Mouse (Mus musculus): ENCODE measurements around the gene Chil5. TPM values are rescaled to one million over a fixed set of nuclear protein-coding genes. Genes with fewer than 3 reads are reported as not detected.
"Not testable (repeated sequence)": the region's sequence is repeated elsewhere in the genome, so short reads cannot be mapped to it uniquely, and the experiment has no call there.

Gene Chil5
- polyA plus RNA-seq (2016; fragmentation: Nextera tagmentation; extraction: Ambion mirVana), result not detected in 2 replicates

- no peaks in the 10 kb centered on the region for H3K27me3 ChIP-seq (ENCODE audit: insufficient read depth, poor library complexity, severe bottlenecking)
- no peaks in the 10 kb centered on the region for H3K9me3 ChIP-seq
- H3K36me3 ChIP-seq, result no peaks in the 10 kb centered on the region
- no peak for DNase-seq (ENCODE audit: low spot score)
- H3K4me3 ChIP-seq, result no peak within 1 kb of the TSS
- no peak within 1 kb of the TSS for H3K27ac ChIP-seq
- 91% methylated on average over 1 of the region's 1 CpGs for WGBS
- H3K4me1 ChIP-seq (replicated peaks), result no peaks in the 10 kb centered on the region
These were observed at the start of gene Chil5 for GRCm38 (mm10) chr3:106032781-106033180. Gene Chil5, minus strand, starts transcription at chr3:106032814.

- H3K4me1 ChIP-seq (replicated peaks), result no peaks in the 10 kb centered on the region
- H3K4me3 ChIP-seq, result no peak overlapping the region
- no peak overlapping the region for H3K27ac ChIP-seq
- no peak for DNase-seq (ENCODE audit: low spot score)
- no peaks in the 10 kb centered on the region for H3K9me3 ChIP-seq
- 89% methylated on average over 1 of the region's 1 CpGs for WGBS
- no peaks in the 10 kb centered on the region for H3K27me3 ChIP-seq (ENCODE audit: insufficient read depth, poor library complexity, severe bottlenecking)
- no peaks in the 10 kb centered on the region for H3K36me3 ChIP-seq
These were observed 42.2 kb upstream of the Chil5 start for GRCm38 (mm10) chr3:106074824-106075223.

GRCm38 (mm10) chr3:106070994-106071393 lies 38.4 kb upstream of the Chil5 start:
- H3K27ac ChIP-seq, result no peak overlapping the region
- H3K9me3 ChIP-seq, result no peaks in the 10 kb centered on the region
- DNase-seq (ENCODE audit: low spot score), result no peak
- H3K36me3 ChIP-seq, result no peaks in the 10 kb centered on the region
- H3K4me3 ChIP-seq, result no peak overlapping the region
- WGBS, result 90% methylated on average over 2 of the region's 2 CpGs
- H3K27me3 ChIP-seq (ENCODE audit: insufficient read depth, poor library complexity, severe bottlenecking), result no peaks in the 10 kb centered on the region
- H3K4me1 ChIP-seq (replicated peaks), result no peaks in the 10 kb centered on the region

- H3K4me3 ChIP-seq; DNase-seq (ENCODE audit: low spot score); H3K27me3 ChIP-seq (ENCODE audit: insufficient read depth, poor library complexity, severe bottlenecking); H3K27ac ChIP-seq; H3K9me3 ChIP-seq; H3K36me3 ChIP-seq; H3K4me1 ChIP-seq (replicated peaks): not testable (repeated sequence)
- WGBS, result 43% methylated on average over 5 of the region's 5 CpGs
These were observed 35.1 kb upstream of the Chil5 start for GRCm38 (mm10) chr3:106067707-106068106.

- WGBS, result 83% methylated on average over 3 of the region's 3 CpGs
- no peaks in the 10 kb centered on the region for H3K27me3 ChIP-seq (ENCODE audit: insufficient read depth, poor library complexity, severe bottlenecking)
- no peak overlapping the region for H3K4me3 ChIP-seq
- H3K27ac ChIP-seq, result no peak overlapping the region
- no peaks in the 10 kb centered on the region for H3K4me1 ChIP-seq (replicated peaks)
- H3K9me3 ChIP-seq, result no peaks in the 10 kb centered on the region
- DNase-seq (ENCODE audit: low spot score), result no peak
- H3K36me3 ChIP-seq, result no peaks in the 10 kb centered on the region
These were observed 25.4 kb upstream of the Chil5 start for GRCm38 (mm10) chr3:106057966-106058365.

- no peak for DNase-seq (ENCODE audit: low spot score)
- H3K27ac ChIP-seq, result no peak overlapping the region
- H3K4me3 ChIP-seq, result no peak overlapping the region
- no peaks in the 10 kb centered on the region for H3K36me3 ChIP-seq
- WGBS, result 70% methylated on average over 18 of the region's 18 CpGs
- no peaks in the 10 kb centered on the region for H3K27me3 ChIP-seq (ENCODE audit: insufficient read depth, poor library complexity, severe bottlenecking)
- H3K9me3 ChIP-seq, result no peaks in the 10 kb centered on the region
- no peaks in the 10 kb centered on the region for H3K4me1 ChIP-seq (replicated peaks)
These were observed 19.3 kb upstream of the Chil5 start for GRCm38 (mm10) chr3:106051896-106052295.

- WGBS, result 82% methylated on average over 2 of the region's 2 CpGs
- no peak overlapping the region for H3K27ac ChIP-seq
- no peaks in the 10 kb centered on the region for H3K9me3 ChIP-seq
- H3K27me3 ChIP-seq (ENCODE audit: insufficient read depth, poor library complexity, severe bottlenecking), result no peaks in the 10 kb centered on the region
- no peaks in the 10 kb centered on the region for H3K4me1 ChIP-seq (replicated peaks)
- no peaks in the 10 kb centered on the region for H3K36me3 ChIP-seq
- H3K4me3 ChIP-seq, result no peak overlapping the region
- no peak for DNase-seq (ENCODE audit: low spot score)
These were observed 7.7 kb upstream of the Chil5 start for GRCm38 (mm10) chr3:106040306-106040705.

GRCm38 (mm10) chr3:106024135-106024534 lies 8.5 kb downstream of the Chil5 start:
- Histone ChIP-seq H3K27me3 (ENCODE audit: insufficient read depth, poor library complexity, severe bottlenecking) (no peaks in the 10 kb centered on the region), H3K4me3 (no peak overlapping the region), H3K4me1 (replicated peaks) (no peaks in the 10 kb centered on the region), H3K36me3 (no peaks in the 10 kb centered on the region), H3K9me3 (no peaks in the 10 kb centered on the region), H3K27ac (no peak overlapping the region)
- 83% methylated on average over 2 of the region's 2 CpGs for WGBS
- DNase-seq (ENCODE audit: low spot score), result no peak

GRCm38 (mm10) chr3:106021840-106022239 lies 10.8 kb downstream of the Chil5 start:
- DNase-seq (ENCODE audit: low spot score), result no peak
- no peaks in the 10 kb centered on the region for H3K36me3 ChIP-seq
- no peak overlapping the region for H3K27ac ChIP-seq
- no peaks in the 10 kb centered on the region for H3K9me3 ChIP-seq
- H3K4me1 ChIP-seq (replicated peaks), result no peaks in the 10 kb centered on the region
- H3K27me3 ChIP-seq (ENCODE audit: insufficient read depth, poor library complexity, severe bottlenecking), result no peaks in the 10 kb centered on the region
- H3K4me3 ChIP-seq, result no peak overlapping the region

GRCm38 (mm10) chr3:106014546-106014945 lies 18.1 kb downstream of the Chil5 start, which contains the start of gene Pifo:
Gene Pifo, minus strand, starts transcription at chr3:106014646.
- H3K4me1 ChIP-seq (replicated peaks), result no peaks in the 10 kb centered on the region
- 86% methylated on average over 2 of the region's 2 CpGs for WGBS
- H3K9me3 ChIP-seq, result no peaks in the 10 kb centered on the region
- no peak within 1 kb of the TSS for H3K4me3 ChIP-seq
- H3K27ac ChIP-seq, result no peak within 1 kb of the TSS
- H3K27me3 ChIP-seq (ENCODE audit: insufficient read depth, poor library complexity, severe bottlenecking), result no peaks in the 10 kb centered on the region
- H3K36me3 ChIP-seq, result no peaks in the 10 kb centered on the region
- DNase-seq (ENCODE audit: low spot score), result no peak

- not testable (repeated sequence) for H3K4me1 ChIP-seq (replicated peaks); H3K36me3 ChIP-seq; DNase-seq (ENCODE audit: low spot score); H3K4me3 ChIP-seq; H3K9me3 ChIP-seq; H3K27ac ChIP-seq; H3K27me3 ChIP-seq (ENCODE audit: insufficient read depth, poor library complexity, severe bottlenecking)
- WGBS, result 64% methylated on average over 10 of the region's 10 CpGs
These were observed 29.3 kb downstream of the Chil5 start for GRCm38 (mm10) chr3:106003360-106003759.

- Histone ChIP-seq H3K4me1 (replicated peaks) (peaks cover 9% of the 10 kb centered on the region), H3K9me3 (no peaks in the 10 kb centered on the region), H3K36me3 (no peaks in the 10 kb centered on the region), H3K27me3 (ENCODE audit: insufficient read depth, poor library complexity, severe bottlenecking) (no peaks in the 10 kb centered on the region), H3K4me3 (peak overlapping the region; percentile 38), H3K27ac (no peak overlapping the region)
- peak; percentile 68 for DNase-seq (ENCODE audit: low spot score)
- 22% methylated on average over 17 of the region's 17 CpGs for WGBS
These were observed 30.9 kb downstream of the Chil5 start for GRCm38 (mm10) chr3:106001416-106002370.

GRCm38 (mm10) chr3:106000707-106001375 lies 31.8 kb downstream of the Chil5 start:
- WGBS, result 20% methylated on average over 11 of the region's 11 CpGs
- no peaks in the 10 kb centered on the region for H3K36me3 ChIP-seq
- DNase-seq (ENCODE audit: low spot score), result no peak
- no peaks in the 10 kb centered on the region for H3K27me3 ChIP-seq (ENCODE audit: insufficient read depth, poor library complexity, severe bottlenecking)
- H3K9me3 ChIP-seq, result no peaks in the 10 kb centered on the region
- no peak overlapping the region for H3K27ac ChIP-seq
- H3K4me1 ChIP-seq (replicated peaks), result peaks cover 9% of the 10 kb centered on the region
- peak overlapping the region; percentile 38 for H3K4me3 ChIP-seq
